Mouse (Mus musculus): ENCODE data around the gene Ddx54. TPM values are rescaled to one million over a fixed set of nuclear protein-coding genes. Genes with fewer than 3 reads are reported as not detected.

Gene Ddx54
- polyA plus RNA-seq, 1 experiment: 31.2 TPM

- DNase-seq (ENCODE audit: extremely low spot score in 1 of 2, low spot score in 1 of 2): no peak
Observed at GRCm38 (mm10) chr5:120609246-120609775, 3.2 kb upstream of the Ddx54 start.

GRCm38 (mm10) chr5:120610906-120611305 is 1.6 kb upstream of the Ddx54 start:
- DNase-seq (ENCODE audit: extremely low spot score in 1 of 2, low spot score in 1 of 2): no peak

GRCm38 (mm10) chr5:120611416-120611815 is 1.1 kb upstream of the Ddx54 start:
- DNase-seq (ENCODE audit: extremely low spot score in 1 of 2, low spot score in 1 of 2): no peak

GRCm38 (mm10) chr5:120612822-120613604 is 474 bp downstream of the Ddx54 start:
- peak; percentile 100 for DNase-seq (ENCODE audit: extremely low spot score in 1 of 2, low spot score in 1 of 2)

GRCm38 (mm10) chr5:120615903-120616302 is 3.4 kb downstream of the Ddx54 start:
- no peak for DNase-seq (ENCODE audit: extremely low spot score in 1 of 2, low spot score in 1 of 2)

- no peak for DNase-seq (ENCODE audit: extremely low spot score in 1 of 2, low spot score in 1 of 2)
Observed at GRCm38 (mm10) chr5:120618778-120619177, 6.2 kb downstream of the Ddx54 start.

- peak in 1 of 2 experiments; percentile 84 for DNase-seq (ENCODE audit: extremely low spot score in 1 of 2, low spot score in 1 of 2)
Observed at GRCm38 (mm10) chr5:120619201-120619600, 6.7 kb downstream of the Ddx54 start.

GRCm38 (mm10) chr5:120620375-120621077 is 8.0 kb downstream of the Ddx54 start:
- DNase-seq (ENCODE audit: extremely low spot score in 1 of 2, low spot score in 1 of 2): peak in 1 of 2 experiments; percentile 94

GRCm38 (mm10) chr5:120621078-120621765 is 8.7 kb downstream of the Ddx54 start:
- peak in 1 of 2 experiments; percentile 48 for DNase-seq (ENCODE audit: extremely low spot score in 1 of 2, low spot score in 1 of 2)

GRCm38 (mm10) chr5:120621846-120622197 is 9.3 kb downstream of the Ddx54 start:
- DNase-seq (ENCODE audit: extremely low spot score in 1 of 2, low spot score in 1 of 2): no peak

GRCm38 (mm10) chr5:120622198-120622851 is 9.8 kb downstream of the Ddx54 start:
- DNase-seq (ENCODE audit: extremely low spot score in 1 of 2, low spot score in 1 of 2): no peak

GRCm38 (mm10) chr5:120624427-120624826 is 11.9 kb downstream of the Ddx54 start:
- DNase-seq (ENCODE audit: extremely low spot score in 1 of 2, low spot score in 1 of 2): no peak

GRCm38 (mm10) chr5:120626399-120626798 is 13.9 kb downstream of the Ddx54 start:
- no peak for DNase-seq (ENCODE audit: extremely low spot score in 1 of 2, low spot score in 1 of 2)

GRCm38 (mm10) chr5:120627515-120628300 is 15.2 kb downstream of the Ddx54 start:
- DNase-seq (ENCODE audit: extremely low spot score in 1 of 2, low spot score in 1 of 2): no peak

GRCm38 (mm10) chr5:120628624-120629023 is 16.1 kb downstream of the Ddx54 start:
- DNase-seq (ENCODE audit: extremely low spot score in 1 of 2, low spot score in 1 of 2): no peak

GRCm38 (mm10) chr5:120631128-120631527 is 18.6 kb downstream of the Ddx54 start:
- DNase-seq (ENCODE audit: extremely low spot score in 1 of 2, low spot score in 1 of 2): no peak

GRCm38 (mm10) chr5:120631892-120632291 is 19.4 kb downstream of the Ddx54 start:
- no peak for DNase-seq (ENCODE audit: extremely low spot score in 1 of 2, low spot score in 1 of 2)

GRCm38 (mm10) chr5:120634131-120634530 is 21.6 kb downstream of the Ddx54 start, which contains the start of gene Cfap73:
Gene Cfap73, minus strand, starts transcription at chr5:120634235.
- no peak for DNase-seq (ENCODE audit: extremely low spot score in 1 of 2, low spot score in 1 of 2)

GRCm38 (mm10) chr5:120634860-120635259 is 22.3 kb downstream of the Ddx54 start:
- DNase-seq (ENCODE audit: extremely low spot score in 1 of 2, low spot score in 1 of 2): no peak

- no peak for DNase-seq (ENCODE audit: extremely low spot score in 1 of 2, low spot score in 1 of 2)
Observed at GRCm38 (mm10) chr5:120635633-120636032, 23.1 kb downstream of the Ddx54 start.

Data from frontal cortex, adult 2 months (tissue).